Mouse (Mus musculus): ENCODE results near the gene Sprr2j-ps. TPM values are rescaled to one million over a fixed set of nuclear protein-coding genes. Genes with fewer than 3 reads are reported as not detected.

Sprr2j-ps gene
- not detected for total RNA-seq (2021)

DNA sequence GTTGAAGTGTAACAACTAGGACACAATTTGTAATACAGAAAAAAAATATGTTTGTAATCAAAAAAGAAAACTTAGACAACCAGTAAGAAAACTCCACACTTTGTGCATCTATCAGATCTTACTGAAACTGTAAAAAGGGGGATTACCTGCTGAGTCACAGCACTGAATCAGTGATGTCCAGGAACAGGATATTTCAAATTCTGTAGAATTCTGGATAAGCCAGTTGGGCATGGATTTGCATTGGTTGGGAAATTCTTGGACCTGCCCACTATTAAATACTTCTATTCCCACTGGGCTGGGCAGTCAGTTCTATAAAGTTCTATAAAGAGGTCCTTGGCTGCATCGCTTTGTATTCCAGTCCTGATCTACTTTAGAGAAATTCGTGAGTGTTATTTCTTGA lies at the start of gene Sprr2j-ps:
Gene Sprr2j-ps (plus strand): TSS at position 301 of the 400 bp plus-strand sequence.
- no peak for DNase-seq

- no peak for DNase-seq
Measured at GRCm38 (mm10) chr3:92373613-92374012, 44.3 kb upstream of the Sprr2j-ps start.

- no peak for DNase-seq
Measured at GRCm38 (mm10) chr3:92385385-92385784, 32.5 kb upstream of the Sprr2j-ps start, which contains the start of gene Sprr2h. Sprr2h (plus strand) TSS chr3:92385685.

- DNase-seq, result no peak
Measured at GRCm38 (mm10) chr3:92394301-92394700, 23.6 kb upstream of the Sprr2j-ps start.

DNA sequence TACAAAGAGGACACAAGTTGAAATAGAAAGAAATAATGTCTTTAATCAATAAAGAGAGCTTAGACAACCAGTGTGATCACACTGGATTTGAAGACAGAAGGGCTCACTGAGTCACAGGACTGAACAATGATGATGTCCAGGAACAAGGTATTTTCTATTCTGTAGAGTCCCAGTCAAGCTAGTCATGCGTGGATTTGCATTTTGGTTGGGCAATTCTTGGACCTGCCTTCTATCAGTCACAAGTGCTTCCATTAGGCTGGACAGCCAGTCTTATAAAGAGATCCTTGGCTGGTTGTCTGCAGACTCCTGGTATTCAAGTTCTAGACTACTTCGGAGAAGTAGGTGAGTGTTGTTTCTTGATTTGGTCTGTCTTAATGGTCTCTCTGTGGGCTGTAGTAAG lies 10.2 kb upstream of the Sprr2j-ps start, which contains the start of gene Sprr2i:
Gene Sprr2i (plus strand): TSS at position 301 of the 400 bp plus-strand sequence.
- no peak for DNase-seq

DNA sequence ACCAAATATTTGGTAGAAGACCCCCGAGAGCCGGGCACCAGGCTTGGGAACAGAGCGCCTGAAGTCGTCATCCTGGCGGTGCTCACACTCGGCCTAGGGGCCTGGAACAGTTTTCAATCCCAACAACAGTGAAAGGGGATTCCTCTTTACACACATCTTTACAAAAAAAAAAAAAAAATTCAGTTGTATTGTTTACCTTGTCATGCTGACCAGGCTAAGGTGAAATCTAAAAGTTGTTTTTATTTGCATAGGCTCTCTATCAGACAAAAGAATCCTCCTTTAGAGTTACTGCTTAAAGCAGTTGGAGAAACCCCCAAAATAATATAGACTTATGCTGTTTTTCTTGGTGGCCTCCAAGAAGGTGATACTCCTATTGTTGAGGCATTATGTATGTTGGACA lies 11.4 kb downstream of the Sprr2j-ps start, which contains the start of gene Gm9774:
Gene Gm9774 (minus strand): TSS at position 101 of the 400 bp plus-strand sequence.
- no peak for DNase-seq

DNA sequence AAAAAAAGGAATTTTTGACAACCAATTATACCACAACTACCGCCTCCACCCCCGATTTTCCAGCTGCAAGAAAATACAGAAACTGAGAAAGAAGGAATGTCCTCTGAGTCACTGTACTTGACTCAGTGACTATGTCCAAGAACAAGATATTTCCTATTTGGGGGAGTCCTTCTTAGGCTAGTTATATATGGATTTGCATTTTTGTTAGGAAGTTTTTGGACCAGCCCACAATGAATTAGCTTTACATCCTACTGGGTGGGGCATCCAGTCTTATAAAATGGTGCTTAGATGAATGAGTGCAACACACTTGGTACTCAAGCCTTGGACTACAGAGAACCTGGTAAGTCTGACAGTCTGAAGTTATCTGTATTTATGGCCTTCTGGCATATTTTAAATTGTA lies 14.4 kb downstream of the Sprr2j-ps start, which contains the start of gene Sprr2k:
Gene Sprr2k (plus strand): TSS at position 301 of the 400 bp plus-strand sequence.
- DNase-seq, result no peak

DNA sequence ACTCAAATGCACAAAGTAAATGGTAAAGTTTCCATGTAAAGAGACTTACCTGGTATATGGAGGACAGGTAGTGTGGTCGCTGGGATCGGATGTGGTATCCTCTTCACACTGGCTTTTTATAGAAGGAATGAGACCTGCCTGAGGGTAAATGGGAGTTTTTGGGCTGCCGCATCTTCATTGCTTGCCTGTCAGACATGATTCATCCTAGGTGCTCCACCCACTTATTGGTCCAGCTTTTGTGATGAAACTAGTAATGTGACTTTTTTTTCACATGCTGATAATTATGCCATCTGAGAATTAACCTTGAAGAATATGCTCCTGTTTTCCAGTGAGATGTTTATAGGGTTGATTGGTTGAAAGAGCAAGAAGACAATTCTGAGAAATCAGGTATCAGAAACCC lies 20.8 kb downstream of the Sprr2j-ps start, which contains the start of gene Sprr1b:
Gene Sprr1b (minus strand): TSS at position 101 of the 400 bp plus-strand sequence.
- no peak for DNase-seq

DNA sequence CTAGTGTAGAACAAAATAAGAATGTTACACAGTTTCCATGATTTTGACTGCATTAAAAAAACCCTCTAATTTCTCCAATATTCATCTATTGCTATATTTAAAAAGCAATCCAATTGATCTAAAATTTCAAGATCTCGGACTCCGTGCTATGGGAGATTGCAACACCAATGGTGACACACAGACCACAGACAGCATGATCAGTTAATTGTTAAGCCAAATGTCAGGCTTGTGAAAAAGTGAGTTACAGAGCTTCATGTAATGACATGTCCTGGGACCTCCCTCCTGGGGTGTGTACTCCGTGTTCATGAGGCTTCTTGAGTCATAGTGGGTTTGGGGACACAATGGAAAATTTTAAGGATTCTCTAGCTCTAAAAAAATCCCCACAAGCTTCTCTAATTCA lies 22.3 kb downstream of the Sprr2j-ps start:
- no peak for DNase-seq

DNA sequence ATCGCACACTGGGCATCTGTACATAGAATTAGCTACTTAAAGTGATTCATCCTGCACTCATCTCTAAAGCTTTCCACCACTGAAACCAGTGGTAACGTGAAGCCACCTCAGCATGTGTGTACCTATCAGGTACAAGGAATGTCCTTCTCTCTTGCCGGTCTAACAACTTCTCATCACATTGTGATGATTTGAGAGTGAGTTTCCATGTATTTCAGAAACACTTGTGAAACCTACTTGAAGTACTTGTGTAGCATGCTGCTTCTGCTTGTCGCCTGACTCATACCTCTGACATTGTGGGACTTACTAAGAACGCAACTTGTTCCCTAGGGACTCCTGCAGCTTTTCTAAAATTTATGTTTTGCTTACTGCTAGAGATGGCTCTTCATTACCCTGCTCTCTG lies 37.3 kb downstream of the Sprr2j-ps start:
- DNase-seq, result no peak

- DNase-seq, result no peak
Measured at GRCm38 (mm10) chr3:92458620-92459019, 40.7 kb downstream of the Sprr2j-ps start, which contains the start of gene Sprr3. Sprr3 (minus strand) TSS chr3:92458720.

- no peak for DNase-seq
Measured at GRCm38 (mm10) chr3:92466576-92466975, 48.7 kb downstream of the Sprr2j-ps start.

- no peak for DNase-seq
Measured at GRCm38 (mm10) chr3:92467424-92467823, 49.5 kb downstream of the Sprr2j-ps start.

Other genes starting within 250 kb of the Sprr2j-ps start
- gene Sprr2a1, start 202.3 kb upstream of the Sprr2j-ps start, total RNA-seq (2021), result not detected
- gene Sprr2a2, start 202.2 kb upstream of the Sprr2j-ps start, total RNA-seq (2021), result not detected
- gene Sprr2a3, start 132.7 kb upstream of the Sprr2j-ps start, total RNA-seq (2021), result not detected
- gene Sprr2b, start 101.5 kb upstream of the Sprr2j-ps start, total RNA-seq (2021), result not detected
- gene Sprr2d, start 78.9 kb upstream of the Sprr2j-ps start, total RNA-seq (2021), result not detected
- not detected for gene Sprr2e, start 65.9 kb upstream of the Sprr2j-ps start, total RNA-seq (2021)
- gene Sprr2f, start 52.9 kb upstream of the Sprr2j-ps start, total RNA-seq (2021), result not detected
- not detected for gene Sprr2h, start 32.4 kb upstream of the Sprr2j-ps start, total RNA-seq (2021)
- gene Sprr2i, start 10.1 kb upstream of the Sprr2j-ps start, total RNA-seq (2021), result not detected
- gene Gm9774, start 11.3 kb downstream of the Sprr2j-ps start, total RNA-seq (2021), result 1 to 10 TPM; 1.2 to 3.7 TPM
- gene Sprr2k, start 14.5 kb downstream of the Sprr2j-ps start, total RNA-seq (2021), result not detected
- gene Sprr1b, start 20.7 kb downstream of the Sprr2j-ps start, total RNA-seq (2021), result not detected
- gene Sprr3, start 40.6 kb downstream of the Sprr2j-ps start, total RNA-seq (2021), result not detected
- not detected for gene Sprr1a, start 67.8 kb downstream of the Sprr2j-ps start, total RNA-seq (2021)
- gene Sprr4, start 82.4 kb downstream of the Sprr2j-ps start, total RNA-seq (2021), result not detected
- not detected for gene 2310046K23Rik, start 116.4 kb downstream of the Sprr2j-ps start, total RNA-seq (2021)
- gene Ivl, start 155.7 kb downstream of the Sprr2j-ps start, total RNA-seq (2021), result not detected
- gene Smcp, start 170.9 kb downstream of the Sprr2j-ps start, total RNA-seq (2021), result not detected
- gene 2210017I01Rik, start 189.4 kb downstream of the Sprr2j-ps start, total RNA-seq (2021), result not detected
- not detected for gene Lce6a, start 203.6 kb downstream of the Sprr2j-ps start, total RNA-seq (2021)
- not detected for gene Lce1a1, start 230.2 kb downstream of the Sprr2j-ps start, total RNA-seq (2021)
- not detected for gene Lce1b, start 238.8 kb downstream of the Sprr2j-ps start, total RNA-seq (2021)

Measured in layer of hippocampus, postnatal 36 days (tissue).